Mouse (Mus musculus): Measurements from ENCODE around the gene Gm5591. TPM values are rescaled to one million over a fixed set of nuclear protein-coding genes. Genes with fewer than 3 reads are reported as not detected.
"Not testable (repeated sequence)": the region's sequence is repeated elsewhere in the genome, so short reads cannot be mapped to it uniquely, and the experiment has no call there.

The Gm5591 gene
- total RNA-seq (2014; rRNA removed; ENCODE audit: low replicate concordance) (not detected in 2 replicates), polyA plus RNA-seq (2015; fragmentation: Nextera tagmentation; extraction: Ambion mirVana) (not detected in 2 replicates)

GRCm38 (mm10) chr7:38528093-38528492 lies at the start of gene Gm5591:
Gene Gm5591, minus strand, starts transcription at chr7:38528193.
- ATAC-seq (ENCODE audit: insufficient read depth, low read depth); H3K27me3 ChIP-seq (ENCODE audit: control insufficient read depth, insufficient read depth, low read length): not testable (repeated sequence)

GRCm38 (mm10) chr7:38488468-38488867 lies 39.5 kb downstream of the Gm5591 start:
- H3K4me1 ChIP-seq (ENCODE audit: control insufficient read depth, insufficient read depth); DNase-seq (ENCODE audit: low spot score); ATAC-seq (ENCODE audit: insufficient read depth, low read depth); H3K36me3 ChIP-seq (replicated peaks; ENCODE audit: control insufficient read depth, insufficient read depth, low read length); H3K27me3 ChIP-seq (ENCODE audit: control insufficient read depth, insufficient read depth, low read length); H3K27ac ChIP-seq (ENCODE audit: low read depth); H3K9me3 ChIP-seq (replicated peaks; ENCODE audit: control insufficient read depth, low read length); H3K9ac ChIP-seq (replicated peaks; ENCODE audit: low read depth, low read length); H3K4me3 ChIP-seq (ENCODE audit: low read depth, low read length); H3K4me2 ChIP-seq (ENCODE audit: low read depth, low read length): not testable (repeated sequence)
- 55% methylated on average over 1 of the region's 1 CpGs for WGBS

More at GRCm38 (mm10) chr7:38528093-38528492, at the start of gene Gm5591:
- not testable (repeated sequence) for DNase-seq (ENCODE audit: low spot score); H3K4me3 ChIP-seq (ENCODE audit: low read depth, low read length); H3K4me1 ChIP-seq (ENCODE audit: control insufficient read depth, insufficient read depth); H3K9ac ChIP-seq (replicated peaks; ENCODE audit: low read depth, low read length); H3K9me3 ChIP-seq (replicated peaks; ENCODE audit: control insufficient read depth, low read length); H3K36me3 ChIP-seq (replicated peaks; ENCODE audit: control insufficient read depth, insufficient read depth, low read length); H3K27ac ChIP-seq (ENCODE audit: low read depth); H3K4me2 ChIP-seq (ENCODE audit: low read depth, low read length)
- 45% methylated on average over 2 of the region's 2 CpGs for WGBS
